In genomic region chr17:10011728-10012127, GRCm38 (mm10) we compare ENCODE assay signal across 29 mouse cellular contexts.
DNase-seq lines count a peak whose midpoint lies in the region; ATAC-seq and TF ChIP-seq lines count a peak whose summit lies in the region.
"Had no signal": no experiment of that assay in that cellular context is flagged by ENCODE, and none has a peak within 500 bp of the region (broad histone marks: within the 10 kb centered on the region; RNA-seq: fewer than 3 reads in every experiment).

No protein-coding gene starts in this region.

- no peak overlapping the region for H3K4me3 ChIP-seq in embryonic facial prominence, embryonic 14.5 days (ENCODE audit: low read depth, low read length)
- no peak overlapping the region for H3K4me3 ChIP-seq in embryonic facial prominence, embryonic 10.5 days
- no peak overlapping the region for H3K4me3 ChIP-seq in midbrain, embryonic 11.5 days (ENCODE audit: low read depth, low read length)
- no peak overlapping the region for H3K4me3 ChIP-seq in midbrain, embryonic 13.5 days (replicated peaks)
- no peak overlapping the region for H3K4me3 ChIP-seq in neural tube, embryonic 11.5 days (ENCODE audit: low read depth, low read length)
- H3K4me3 ChIP-seq in left cerebral cortex, adult 2 months, result no peak overlapping the region
- H3K4me3 ChIP-seq: heart, embryonic 10.5 days; limb, embryonic 10.5 days; limb, embryonic 15.5 days; midbrain, embryonic 10.5 days had no signal

- 71% methylated on average over 8 of the region's 8 CpGs for WGBS in embryonic facial prominence, embryonic 14.5 days
- 87% methylated on average over 8 of the region's 8 CpGs for WGBS in embryonic facial prominence, embryonic 10.5 days
- 80% methylated on average over 8 of the region's 8 CpGs for WGBS in midbrain, embryonic 11.5 days
- 59% methylated on average over 8 of the region's 8 CpGs for WGBS in midbrain, embryonic 13.5 days
- WGBS in neural tube, embryonic 11.5 days, result 31% methylated on average over 8 of the region's 8 CpGs

- peak; percentile 37 for DNase-seq in embryonic facial prominence, embryonic 14.5 days (ENCODE audit: low spot score)
- no peak for DNase-seq in embryonic facial prominence, embryonic 10.5 days (ENCODE audit: low spot score)
- DNase-seq in midbrain, embryonic 11.5 days (ENCODE audit: low spot score, missing footprints), result peak; percentile 6
- DNase-seq in neural tube, embryonic 11.5 days (ENCODE audit: low spot score), result peak; percentile 70
- DNase-seq in yolk sac, embryonic 10.5 days (ENCODE audit: low spot score), result no peak
- DNase-seq in left cerebral cortex, adult 2 months (ENCODE audit: extremely low spot score in 1 of 2, low spot score in 2 of 2), result no peak
- DNase-seq: adrenal gland, postnatal 10 days; cerebellum, adult 8-10 months; cerebellum, postnatal 25 days; gastrocnemius, postnatal 14 days; heart, postnatal 36 days; kidney, adult 8-10 months; kidney, postnatal 4 days; layer of hippocampus, postnatal 36 days; lung, adult 2 months; lung, postnatal 14 days; retina, postnatal 1 day; right cerebral cortex, postnatal 25 days; thymus, postnatal 36 days had no signal

- H3K9ac ChIP-seq in embryonic facial prominence, embryonic 14.5 days (ENCODE audit: low read depth, low read length), result no peak overlapping the region
- no peak overlapping the region for H3K9ac ChIP-seq in midbrain, embryonic 11.5 days (ENCODE audit: low read length)
- H3K9ac ChIP-seq in midbrain, embryonic 13.5 days (replicated peaks), result no peak overlapping the region
- no peak overlapping the region for H3K9ac ChIP-seq in neural tube, embryonic 11.5 days (ENCODE audit: low read length)
- H3K9ac ChIP-seq: limb, embryonic 15.5 days; liver, embryonic 14.5 days had no signal

- no peak overlapping the region for H3K27ac ChIP-seq in embryonic facial prominence, embryonic 14.5 days (replicated peaks; ENCODE audit: low read depth, low read length)
- no peak overlapping the region for H3K27ac ChIP-seq in embryonic facial prominence, embryonic 10.5 days (replicated peaks)
- H3K27ac ChIP-seq in midbrain, embryonic 11.5 days (ENCODE audit: low read depth, low read length), result no peak overlapping the region
- H3K27ac ChIP-seq in midbrain, embryonic 13.5 days, result no peak overlapping the region
- H3K27ac ChIP-seq in neural tube, embryonic 11.5 days (ENCODE audit: low read depth, low read length), result no peak overlapping the region
- H3K27ac ChIP-seq in left cerebral cortex, adult 2 months, result no peak overlapping the region
- H3K27ac ChIP-seq: heart, embryonic 10.5 days; kidney, postnatal 0 days; limb, embryonic 10.5 days; limb, embryonic 15.5 days; liver, embryonic 14.5 days; midbrain, embryonic 10.5 days had no signal

- H3K27me3 ChIP-seq in embryonic facial prominence, embryonic 14.5 days (replicated peaks; ENCODE audit: control insufficient read depth, insufficient read depth, low read length), result no peaks in the 10 kb centered on the region
- H3K27me3 ChIP-seq in embryonic facial prominence, embryonic 10.5 days (replicated peaks; ENCODE audit: low read depth, poor library complexity, severe bottlenecking), result no peaks in the 10 kb centered on the region
- H3K27me3 ChIP-seq in midbrain, embryonic 11.5 days (ENCODE audit: control insufficient read depth, insufficient read depth, low read length), result no peaks in the 10 kb centered on the region
- no peaks in the 10 kb centered on the region for H3K27me3 ChIP-seq in midbrain, embryonic 13.5 days
- H3K27me3 ChIP-seq in neural tube, embryonic 11.5 days (ENCODE audit: control insufficient read depth, insufficient read depth, low read length), result 0 out of 2 replicates have a peak, but pooled peaks cover 2% of the 10 kb centered on the region
- H3K27me3 ChIP-seq: limb, embryonic 15.5 days had no signal

- intact Hi-C loops in left cerebral cortex, adult 2 months (cut with DNase I), result no loop called here

- no peak for ATAC-seq in embryonic facial prominence, embryonic 14.5 days (ENCODE audit: low read depth)
- ATAC-seq in midbrain, embryonic 11.5 days (ENCODE audit: low FRiP score), result no peak
- no peak for ATAC-seq in midbrain, embryonic 13.5 days
- ATAC-seq in neural tube, embryonic 11.5 days (ENCODE audit: insufficient read depth, low FRiP score, low TSS enrichment), result peak; percentile 80
- ATAC-seq: forebrain, embryonic 14.5 days; intestine, embryonic 16.5 days had no signal

- H3K4me2 ChIP-seq in embryonic facial prominence, embryonic 14.5 days (ENCODE audit: low read depth, low read length), result no peak overlapping the region
- no peak overlapping the region for H3K4me2 ChIP-seq in midbrain, embryonic 11.5 days
- H3K4me2 ChIP-seq in midbrain, embryonic 13.5 days (replicated peaks), result no peak overlapping the region
- H3K4me2 ChIP-seq in neural tube, embryonic 11.5 days (ENCODE audit: low read depth), result 0 out of 2 replicates have a peak overlapping the region, but pooled peaks have one; percentile 4
- H3K4me2 ChIP-seq: limb, embryonic 15.5 days had no signal

- H3K4me1 ChIP-seq in embryonic facial prominence, embryonic 14.5 days (ENCODE audit: control insufficient read depth, insufficient read depth, low read length), result no peaks in the 10 kb centered on the region
- H3K4me1 ChIP-seq in embryonic facial prominence, embryonic 10.5 days, result no peaks in the 10 kb centered on the region
- no peaks in the 10 kb centered on the region for H3K4me1 ChIP-seq in midbrain, embryonic 11.5 days (ENCODE audit: control insufficient read depth, insufficient read depth, low read length)
- H3K4me1 ChIP-seq in midbrain, embryonic 13.5 days (replicated peaks), result no peaks in the 10 kb centered on the region
- H3K4me1 ChIP-seq in neural tube, embryonic 11.5 days (ENCODE audit: control insufficient read depth, insufficient read depth, low read length), result peaks cover 3% of the 10 kb centered on the region; the same call in 1 of the 2 replicates
- H3K4me1 ChIP-seq: limb, embryonic 10.5 days; limb, embryonic 15.5 days; midbrain, embryonic 10.5 days had no signal

- TF ChIP-seq CTCF in left cerebral cortex, adult 2 months (IDR thresholded peaks at IDR 0.05), result no peak

- H3K9me3 ChIP-seq in embryonic facial prominence, embryonic 14.5 days (ENCODE audit: control insufficient read depth, low read length), result no peaks in the 10 kb centered on the region
- no peaks in the 10 kb centered on the region for H3K9me3 ChIP-seq in embryonic facial prominence, embryonic 10.5 days
- no peaks in the 10 kb centered on the region for H3K9me3 ChIP-seq in midbrain, embryonic 11.5 days (ENCODE audit: control insufficient read depth, low read length)
- H3K9me3 ChIP-seq in midbrain, embryonic 13.5 days, result no peaks in the 10 kb centered on the region
- no peaks in the 10 kb centered on the region for H3K9me3 ChIP-seq in neural tube, embryonic 11.5 days (ENCODE audit: control insufficient read depth, low read length)
- H3K9me3 ChIP-seq: heart, embryonic 10.5 days; limb, embryonic 10.5 days; limb, embryonic 15.5 days; midbrain, embryonic 10.5 days had no signal

- H3K36me3 ChIP-seq in embryonic facial prominence, embryonic 14.5 days (ENCODE audit: control insufficient read depth, insufficient read depth, low read length), result no peaks in the 10 kb centered on the region
- H3K36me3 ChIP-seq in embryonic facial prominence, embryonic 10.5 days (replicated peaks), result no peaks in the 10 kb centered on the region
- no peaks in the 10 kb centered on the region for H3K36me3 ChIP-seq in midbrain, embryonic 11.5 days (ENCODE audit: control insufficient read depth, insufficient read depth, low read length)
- no peaks in the 10 kb centered on the region for H3K36me3 ChIP-seq in midbrain, embryonic 13.5 days
- H3K36me3 ChIP-seq in neural tube, embryonic 11.5 days (ENCODE audit: control insufficient read depth, insufficient read depth, low read length), result no peaks in the 10 kb centered on the region
- H3K36me3 ChIP-seq: G1E; heart, embryonic 10.5 days; limb, embryonic 10.5 days; limb, embryonic 15.5 days; midbrain, embryonic 10.5 days had no signal

Comparison
In these comparisons a context has a peak if more than half of its experiments do, and no peak if none do; other contexts are left out.
1. DNase-seq: peak in embryonic facial prominence, embryonic 14.5 days (single experiment), midbrain, embryonic 11.5 days (single experiment) and neural tube, embryonic 11.5 days (single experiment); none in embryonic facial prominence, embryonic 10.5 days (single experiment), yolk sac, embryonic 10.5 days (single experiment) and left cerebral cortex, adult 2 months (0 of 2).